Mouse (Mus musculus): ENCODE measurements around the gene Prodh2.
"Not testable (repeated sequence)": the region's sequence is repeated elsewhere in the genome, so short reads cannot be mapped to it uniquely, and the experiment has no call there.

The Prodh2 gene

GRCm38 (mm10) chr7:30490251-30490956 is 3.0 kb upstream of the Prodh2 start:
- DNase-seq (ENCODE audit: low spot score), result no peak

- DNase-seq (ENCODE audit: low spot score), result no peak
Observed at GRCm38 (mm10) chr7:30490957-30491307, 2.5 kb upstream of the Prodh2 start.

- peak; percentile 63 for DNase-seq (ENCODE audit: low spot score)
Observed at GRCm38 (mm10) chr7:30492765-30493164, 657 bp upstream of the Prodh2 start.

DNA sequence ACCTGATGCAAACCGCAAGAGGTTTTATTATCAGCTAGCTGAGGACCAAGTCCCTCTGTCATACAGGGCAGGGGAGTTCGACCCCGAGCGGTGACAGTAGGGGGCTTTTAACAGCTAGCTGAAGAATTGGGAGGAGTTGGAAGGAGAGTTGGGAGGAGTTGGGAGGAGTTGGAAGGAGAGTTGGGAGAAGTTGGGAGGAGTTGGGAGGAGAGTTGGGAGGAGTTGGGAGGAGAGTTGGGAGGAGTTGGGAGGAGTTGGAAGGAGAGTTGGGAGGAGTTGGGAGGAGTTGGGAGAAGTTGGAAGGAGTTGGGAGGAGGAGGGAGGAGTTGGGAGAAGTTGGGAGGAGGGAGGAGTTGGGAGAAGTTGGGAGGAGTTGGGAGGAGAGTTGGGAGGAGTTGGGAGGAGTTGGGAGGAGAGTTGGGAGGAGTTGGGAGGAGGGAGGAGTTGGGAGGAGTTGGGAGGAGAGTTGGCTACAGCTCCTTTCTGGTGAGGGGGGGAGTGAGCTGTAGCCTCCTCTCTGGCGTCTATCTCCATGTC is 2.2 kb downstream of the Prodh2 start:
- not testable (repeated sequence) for DNase-seq (ENCODE audit: low spot score)

DNA sequence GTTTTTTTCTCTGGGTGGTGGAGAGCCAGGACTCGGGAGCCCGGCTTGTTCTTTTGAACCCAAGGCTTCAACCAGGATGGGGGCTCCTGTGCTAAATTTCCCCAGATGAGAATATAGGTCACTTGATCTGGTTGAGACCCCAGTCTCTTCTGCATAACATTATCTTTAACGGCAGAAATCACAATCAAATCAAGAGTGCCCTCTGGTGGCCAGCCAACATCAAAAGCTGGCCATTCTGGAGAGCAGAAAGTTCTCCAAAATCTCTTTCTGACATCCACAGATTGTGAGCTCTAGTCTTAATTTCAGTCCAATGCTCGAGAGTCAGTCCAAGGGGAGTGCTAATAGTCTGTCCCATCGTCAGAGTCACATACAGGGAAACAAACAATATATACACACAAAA is 7.7 kb downstream of the Prodh2 start:
- not testable (repeated sequence) for DNase-seq (ENCODE audit: low spot score)

- DNase-seq (ENCODE audit: low spot score), result no peak
Observed at GRCm38 (mm10) chr7:30508061-30508460, 14.6 kb downstream of the Prodh2 start.

DNA sequence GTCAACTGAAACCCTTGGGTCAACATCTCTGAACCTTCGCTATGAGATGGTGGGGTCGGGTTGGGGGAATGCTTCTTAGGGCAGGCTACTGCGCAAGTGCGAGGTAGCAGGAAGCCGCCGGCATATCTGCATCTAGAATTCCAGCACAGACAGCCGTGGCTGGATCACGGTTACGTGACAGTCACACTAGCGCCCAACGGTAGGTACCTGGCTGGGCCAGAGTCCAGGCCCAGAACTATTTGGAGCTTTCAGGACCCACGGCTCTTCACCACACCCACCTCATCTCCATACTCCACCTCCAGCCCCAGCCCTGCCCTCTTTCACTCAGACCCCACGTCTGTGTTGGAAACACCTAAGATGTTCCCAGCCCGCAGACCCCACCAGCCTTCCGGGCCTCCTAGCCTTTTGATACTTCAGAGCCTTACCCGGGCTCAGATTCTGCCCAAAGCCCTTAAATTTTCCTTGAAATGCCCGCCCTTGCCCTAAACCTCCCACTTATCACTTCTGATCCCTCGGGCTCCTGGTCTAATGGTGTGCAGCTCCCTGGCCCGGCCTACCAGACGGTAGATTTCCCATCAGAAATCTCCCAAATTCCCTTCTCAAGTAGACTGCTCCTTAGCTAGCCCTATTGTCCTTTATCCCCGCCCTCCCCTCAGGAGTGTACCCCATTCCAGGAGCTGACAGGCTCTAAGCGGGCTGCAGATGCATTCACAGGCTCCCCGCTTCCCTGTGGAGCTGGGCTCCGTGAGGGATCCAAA is 21.8 kb downstream of the Prodh2 start:
- no peak for DNase-seq (ENCODE audit: low spot score)

- no peak for DNase-seq (ENCODE audit: low spot score)
Observed at GRCm38 (mm10) chr7:30518325-30518724, 24.9 kb downstream of the Prodh2 start.

GRCm38 (mm10) chr7:30520396-30520795 is 27.0 kb downstream of the Prodh2 start:
- DNase-seq (ENCODE audit: low spot score), result no peak

DNA sequence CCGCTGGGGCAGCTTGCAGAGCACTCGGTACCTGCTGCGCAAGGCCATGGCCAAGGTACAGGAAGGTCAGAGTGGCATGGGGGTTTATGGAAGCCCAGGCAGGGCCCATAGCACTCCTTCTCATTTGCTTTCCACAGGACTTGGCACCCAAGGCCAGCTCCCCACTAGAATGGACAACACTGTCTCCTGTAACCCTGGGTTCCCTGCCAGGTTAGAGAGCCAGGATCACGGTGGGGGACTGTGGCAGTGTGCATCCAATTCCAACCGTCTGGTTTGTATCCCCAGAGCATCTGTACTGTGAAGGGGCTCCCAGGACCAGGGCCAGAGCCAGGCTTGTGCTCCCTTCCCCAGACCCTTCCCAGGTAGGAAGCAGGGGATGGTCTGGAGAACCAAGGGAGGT is 27.4 kb downstream of the Prodh2 start:
- no peak for DNase-seq (ENCODE audit: low spot score)

DNA sequence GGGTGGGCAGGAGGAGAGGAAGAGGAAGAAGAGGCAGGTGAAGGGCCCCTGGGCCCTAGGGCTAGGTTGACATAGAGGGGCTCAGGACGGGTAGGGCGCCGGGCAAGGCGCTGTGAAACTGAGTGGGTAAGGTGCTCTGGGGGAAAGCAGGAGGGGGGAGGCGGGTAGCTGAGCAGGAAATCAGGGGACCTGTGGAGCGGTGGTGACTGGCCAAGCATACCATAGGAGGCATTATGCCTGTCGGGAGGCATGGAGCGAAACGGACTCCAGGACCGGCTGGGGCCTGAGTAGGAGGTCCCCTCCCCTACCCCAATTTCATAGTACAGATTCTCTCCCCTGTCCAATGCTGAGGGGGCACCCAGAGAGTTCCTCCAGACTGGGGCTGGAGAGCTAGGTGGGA is 29.4 kb downstream of the Prodh2 start:
- DNase-seq (ENCODE audit: low spot score), result no peak

DNA sequence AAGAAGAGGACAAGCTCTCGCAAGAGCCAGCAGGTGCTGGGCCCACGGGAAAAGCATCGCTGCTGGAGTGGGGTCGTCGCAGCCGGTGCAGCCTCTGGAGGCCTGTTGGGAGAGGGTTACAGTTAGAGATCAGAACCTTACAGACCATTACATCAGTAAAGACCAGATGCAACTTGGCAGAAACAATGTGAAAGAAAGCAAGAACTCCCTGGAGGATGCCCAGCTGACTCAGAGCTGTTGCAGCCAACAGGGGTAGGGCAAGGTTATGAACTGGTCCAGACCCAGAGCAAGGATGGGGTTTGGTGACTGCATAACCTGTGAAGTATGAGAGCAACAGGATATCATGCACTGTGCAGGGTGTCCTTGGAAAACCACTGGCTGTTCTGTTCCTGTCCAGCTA is 31.1 kb downstream of the Prodh2 start:
- no peak for DNase-seq (ENCODE audit: low spot score)

DNA sequence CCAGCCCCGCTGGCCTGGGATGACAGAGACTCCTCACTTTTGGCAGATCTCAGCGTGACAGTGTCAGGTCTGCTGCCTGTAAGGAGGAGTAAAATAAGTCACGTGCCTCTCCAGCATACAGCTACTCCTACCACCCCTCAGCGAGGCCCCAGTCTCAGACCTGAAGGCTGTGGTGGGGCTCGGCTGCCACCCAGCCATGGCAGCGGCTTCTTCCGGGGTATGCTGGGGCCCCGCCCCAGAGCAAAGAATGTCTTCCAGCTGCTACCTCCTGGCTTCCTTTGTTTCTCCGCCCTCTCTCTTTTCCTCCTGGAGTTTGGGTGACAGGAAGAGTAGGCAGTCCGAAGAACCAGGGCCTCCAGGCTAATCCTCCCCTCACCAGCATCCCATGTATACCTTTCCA is 32.5 kb downstream of the Prodh2 start:
- no peak for DNase-seq (ENCODE audit: low spot score)

- DNase-seq (ENCODE audit: low spot score), result no peak
Observed at GRCm38 (mm10) chr7:30526399-30526798, 33.0 kb downstream of the Prodh2 start.

DNA sequence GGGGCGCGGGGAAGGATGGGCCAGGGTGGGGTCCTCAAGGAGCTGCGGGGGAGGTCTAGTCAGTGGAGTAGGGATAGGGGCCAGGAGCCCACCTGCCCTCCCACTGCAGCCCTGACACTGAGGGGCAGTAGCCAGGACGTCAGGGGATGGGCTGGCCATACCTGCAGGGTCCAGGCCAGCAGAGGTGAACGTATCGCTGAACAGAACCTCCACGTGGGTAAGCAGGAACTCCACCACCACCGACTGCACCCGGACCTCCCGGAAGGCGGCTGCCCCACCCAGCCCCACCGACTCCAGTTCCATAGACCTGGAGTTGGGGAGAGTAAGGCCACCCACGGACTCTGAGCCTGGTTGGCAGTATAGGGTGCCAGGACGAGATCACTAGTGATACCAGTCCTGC is 33.6 kb downstream of the Prodh2 start:
- DNase-seq (ENCODE audit: low spot score), result no peak

- DNase-seq (ENCODE audit: low spot score), result no peak
Observed at GRCm38 (mm10) chr7:30531291-30531815, 37.9 kb downstream of the Prodh2 start.

DNA sequence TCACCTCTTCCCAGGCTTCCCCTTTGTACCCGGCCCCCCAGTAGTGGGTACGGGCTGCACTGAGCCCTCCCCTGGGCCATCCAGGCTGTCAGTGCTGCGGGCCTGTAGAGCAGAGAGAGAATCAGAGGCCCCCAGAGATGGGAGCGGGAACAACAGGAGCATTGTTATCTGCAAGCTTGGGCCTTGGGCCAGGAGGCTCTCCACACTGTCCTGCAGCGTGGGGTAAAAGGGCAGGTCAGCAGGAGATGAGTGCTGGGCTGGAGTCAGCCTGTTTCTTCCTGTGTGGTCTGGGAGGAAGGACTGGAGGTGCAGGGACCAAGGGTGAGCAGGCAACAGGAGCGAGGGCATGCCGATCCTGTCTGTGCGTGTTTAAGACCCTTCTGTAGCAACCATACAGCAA is 39.5 kb downstream of the Prodh2 start:
- no peak for DNase-seq (ENCODE audit: low spot score)

DNA sequence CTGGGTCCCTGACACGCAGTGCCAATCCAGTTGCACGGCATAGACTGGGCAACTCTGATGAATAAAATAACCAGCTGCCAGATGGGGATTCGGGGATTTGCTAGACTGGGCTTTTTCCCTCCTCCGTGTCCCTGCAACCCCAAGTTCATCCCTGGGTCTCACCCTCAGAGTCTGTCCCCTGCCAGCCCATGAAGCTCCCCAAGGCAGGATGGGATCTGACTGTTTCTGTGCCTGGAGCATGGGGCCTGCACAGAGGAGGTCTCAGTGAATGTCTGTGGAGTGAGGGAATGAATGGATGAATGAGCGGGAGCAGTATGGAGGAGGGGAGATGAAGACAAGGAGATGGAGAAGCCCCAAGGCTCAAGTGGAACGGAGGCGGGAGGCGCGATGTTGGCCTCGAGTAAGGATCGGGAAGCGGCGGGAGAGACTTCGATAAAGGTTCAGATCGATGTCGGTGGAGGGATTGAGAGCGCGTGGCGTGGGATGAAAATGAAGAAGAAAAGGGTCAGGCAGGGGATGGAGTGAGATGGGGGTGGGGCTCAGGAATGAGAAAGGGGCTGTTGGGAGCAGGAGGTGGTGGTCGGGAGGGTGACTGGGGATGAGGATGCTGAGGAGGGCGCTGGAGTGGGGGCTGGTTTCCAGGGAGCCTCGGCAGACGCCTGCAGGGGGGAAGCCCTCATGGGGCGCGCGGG is 40.7 kb downstream of the Prodh2 start:
- DNase-seq (ENCODE audit: low spot score), result no peak

GRCm38 (mm10) chr7:30534633-30535577 is 41.5 kb downstream of the Prodh2 start, which contains the start of gene Arhgap33:
Gene Arhgap33, minus strand, starts transcription at chr7:30535060.
- DNase-seq (ENCODE audit: low spot score), result peak; percentile 95

DNA sequence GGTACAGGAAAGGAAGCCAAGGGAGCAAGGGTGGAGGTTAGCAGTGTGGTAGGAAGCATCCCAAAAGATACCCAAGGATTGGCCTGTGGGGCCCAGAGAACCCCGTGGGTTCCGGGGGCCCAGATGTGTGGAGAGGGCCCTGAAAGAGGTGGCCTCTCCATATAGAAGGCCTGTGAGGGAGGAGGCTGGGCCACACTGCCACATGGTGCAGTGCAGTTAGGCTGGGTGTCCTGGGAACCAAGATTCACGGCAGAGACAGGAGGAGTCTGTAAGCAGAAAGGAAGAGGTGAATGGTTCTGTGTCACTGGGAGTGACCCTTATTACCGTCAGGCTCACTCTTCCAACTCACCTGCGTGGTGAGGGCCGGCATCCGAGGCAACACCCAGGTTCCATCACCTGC is 47.1 kb downstream of the Prodh2 start:
- no peak for DNase-seq (ENCODE audit: low spot score)

- no peak for DNase-seq (ENCODE audit: low spot score)
Observed at GRCm38 (mm10) chr7:30544327-30544726, 50.9 kb downstream of the Prodh2 start.
